In the genomic region with DNA sequence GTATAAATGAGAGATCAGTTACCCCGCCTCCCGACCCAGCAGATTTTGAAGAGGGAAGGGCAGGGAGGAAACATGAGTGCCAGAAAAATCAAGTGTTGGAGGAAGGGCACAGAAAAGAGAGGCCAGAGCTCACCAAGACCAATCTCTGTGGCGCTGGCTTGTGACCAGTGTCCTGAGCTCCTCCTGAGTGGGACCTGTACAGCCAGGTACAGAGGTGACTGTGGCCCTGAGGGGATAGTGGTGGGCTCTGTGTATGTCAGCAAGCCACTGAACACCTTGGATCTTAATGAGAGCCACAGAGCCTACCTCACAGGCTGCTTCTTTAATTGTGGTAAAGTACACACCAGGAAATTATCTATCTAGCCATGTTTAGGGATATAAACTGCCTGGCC, we compare ENCODE assay signal across 17 mouse cellular contexts. TPM values are rescaled to one million over a fixed set of nuclear protein-coding genes. Genes with fewer than 3 reads are reported as not detected.
A peak's percentile ranks its signal among the peaks of the same experiment; 100 is the strongest.
DNase-seq lines count a peak whose midpoint lies in the region; ATAC-seq lines count a peak whose summit lies in the region.
"Had no signal": no experiment of that assay in that cellular context is flagged by ENCODE, and none has a peak within 500 bp of the region (broad histone marks: within the 10 kb centered on the region; RNA-seq: fewer than 3 reads in every experiment).

No protein-coding gene starts in this region.

- peaks cover 6% of the 10 kb centered on the region; the same call in 1 of the 2 replicates for H3K36me3 ChIP-seq in embryonic facial prominence, embryonic 13.5 days
- peaks cover 5% of the 10 kb centered on the region; the same call in 1 of the 2 replicates for H3K36me3 ChIP-seq in embryonic facial prominence, embryonic 10.5 days (replicated peaks)
- no peaks in the 10 kb centered on the region for H3K36me3 ChIP-seq in midbrain, embryonic 12.5 days
- H3K36me3 ChIP-seq in midbrain, embryonic 10.5 days: 0 out of 2 replicates have a peak, but pooled peaks cover 4% of the 10 kb centered on the region
- H3K36me3 ChIP-seq in limb, embryonic 13.5 days: no peaks in the 10 kb centered on the region
- no peaks in the 10 kb centered on the region for H3K36me3 ChIP-seq in neural tube, embryonic 15.5 days

- peaks cover 14% of the 10 kb centered on the region; the same call in 1 of the 2 replicates for H3K9me3 ChIP-seq in embryonic facial prominence, embryonic 13.5 days
- H3K9me3 ChIP-seq in embryonic facial prominence, embryonic 10.5 days: peaks cover 8% of the 10 kb centered on the region; the same call in 1 of the 2 replicates
- 0 out of 2 replicates have a peak, but pooled peaks cover 10% of the 10 kb centered on the region for H3K9me3 ChIP-seq in midbrain, embryonic 12.5 days
- peaks cover 15% of the 10 kb centered on the region for H3K9me3 ChIP-seq in midbrain, embryonic 10.5 days (replicated peaks)
- peaks cover 15% of the 10 kb centered on the region for H3K9me3 ChIP-seq in limb, embryonic 13.5 days
- H3K9me3 ChIP-seq in neural tube, embryonic 15.5 days (replicated peaks): no peaks in the 10 kb centered on the region

- peaks cover 28% of the 10 kb centered on the region for H3K4me1 ChIP-seq in embryonic facial prominence, embryonic 13.5 days
- H3K4me1 ChIP-seq in embryonic facial prominence, embryonic 10.5 days: peaks cover 12% of the 10 kb centered on the region
- peaks cover 19% of the 10 kb centered on the region for H3K4me1 ChIP-seq in midbrain, embryonic 12.5 days
- H3K4me1 ChIP-seq in midbrain, embryonic 10.5 days: peaks cover 14% of the 10 kb centered on the region
- peaks cover 30% of the 10 kb centered on the region for H3K4me1 ChIP-seq in limb, embryonic 13.5 days
- peaks cover 25% of the 10 kb centered on the region for H3K4me1 ChIP-seq in neural tube, embryonic 15.5 days
- H3K4me1 ChIP-seq: heart, embryonic 12.5 days had no signal

- no peaks in the 10 kb centered on the region for H3K27me3 ChIP-seq in embryonic facial prominence, embryonic 13.5 days
- H3K27me3 ChIP-seq in embryonic facial prominence, embryonic 10.5 days (replicated peaks; ENCODE audit: low read depth, poor library complexity, severe bottlenecking): no peaks in the 10 kb centered on the region; the same call in 1 of the 2 replicates
- H3K27me3 ChIP-seq in midbrain, embryonic 12.5 days: no peaks in the 10 kb centered on the region
- H3K27me3 ChIP-seq in midbrain, embryonic 10.5 days (ENCODE audit: low read depth, poor library complexity, severe bottlenecking): peaks cover 37% of the 10 kb centered on the region
- H3K27me3 ChIP-seq in limb, embryonic 13.5 days: no peaks in the 10 kb centered on the region
- H3K27me3 ChIP-seq in neural tube, embryonic 15.5 days (replicated peaks): no peaks in the 10 kb centered on the region
- H3K27me3 ChIP-seq: heart, embryonic 12.5 days; Patski; stomach, embryonic 15.5 days had no signal

- peak overlapping the region; percentile 68; the same call in 1 of the 2 replicates for H3K27ac ChIP-seq in embryonic facial prominence, embryonic 13.5 days
- no peak overlapping the region for H3K27ac ChIP-seq in embryonic facial prominence, embryonic 10.5 days (replicated peaks)
- H3K27ac ChIP-seq in midbrain, embryonic 12.5 days (replicated peaks): peak overlapping the region; percentile 46; the same call in 1 of the 2 replicates
- no peak overlapping the region for H3K27ac ChIP-seq in midbrain, embryonic 10.5 days (replicated peaks)
- peak overlapping the region; percentile 73 for H3K27ac ChIP-seq in limb, embryonic 13.5 days
- peak overlapping the region; percentile 75 for H3K27ac ChIP-seq in neural tube, embryonic 15.5 days (replicated peaks)
- H3K27ac ChIP-seq: macrophage had no signal

- H3K9ac ChIP-seq in embryonic facial prominence, embryonic 13.5 days: no peak overlapping the region
- no peak overlapping the region for H3K9ac ChIP-seq in midbrain, embryonic 12.5 days (replicated peaks)
- no peak overlapping the region for H3K9ac ChIP-seq in limb, embryonic 13.5 days
- no peak overlapping the region for H3K9ac ChIP-seq in neural tube, embryonic 15.5 days (replicated peaks)
- H3K9ac ChIP-seq: heart, embryonic 12.5 days; stomach, embryonic 15.5 days had no signal

- no peak overlapping the region for H3K4me2 ChIP-seq in embryonic facial prominence, embryonic 13.5 days
- H3K4me2 ChIP-seq in midbrain, embryonic 12.5 days (replicated peaks): no peak overlapping the region
- H3K4me2 ChIP-seq in limb, embryonic 13.5 days (replicated peaks): peak overlapping the region; percentile 25
- H3K4me2 ChIP-seq in neural tube, embryonic 15.5 days: no peak overlapping the region
- H3K4me2 ChIP-seq: heart, embryonic 12.5 days; stomach, embryonic 15.5 days had no signal

- no peak for DNase-seq in embryonic facial prominence, embryonic 10.5 days (ENCODE audit: low spot score)
- DNase-seq in midbrain, embryonic 10.5 days (ENCODE audit: low spot score): no peak
- DNase-seq in kidney, adult 18-20 months: no peak
- DNase-seq: cerebellum, adult 11-12 months; gastrocnemius, postnatal 36 days; kidney, adult 8-10 months; layer of hippocampus, postnatal 36 days; thymus, postnatal 25 days had no signal

- no peak for ATAC-seq in embryonic facial prominence, embryonic 13.5 days (ENCODE audit: insufficient number of reproducible peaks, insufficient read depth, low FRiP score, low TSS enrichment, low read depth)
- ATAC-seq in midbrain, embryonic 12.5 days (ENCODE audit: low FRiP score, low read depth): no peak
- ATAC-seq in limb, embryonic 13.5 days (ENCODE audit: low FRiP score, low read depth): 0 out of 2 replicates have a peak, but pooled peaks have one; percentile 21
- ATAC-seq in neural tube, embryonic 15.5 days (ENCODE audit: low FRiP score): peak; percentile 32; the same call in 1 of the 2 replicates
- no peak for ATAC-seq in erythroblast, adult 5-6 weeks (replicated peaks; ENCODE audit: low FRiP score, poor library complexity, severe bottlenecking)
- ATAC-seq: Patski had no signal

- H3K4me3 ChIP-seq in embryonic facial prominence, embryonic 13.5 days: no peak overlapping the region
- H3K4me3 ChIP-seq in embryonic facial prominence, embryonic 10.5 days: no peak overlapping the region
- no peak overlapping the region for H3K4me3 ChIP-seq in midbrain, embryonic 12.5 days
- no peak overlapping the region for H3K4me3 ChIP-seq in midbrain, embryonic 10.5 days
- H3K4me3 ChIP-seq in limb, embryonic 13.5 days: no peak overlapping the region
- H3K4me3 ChIP-seq in neural tube, embryonic 15.5 days (replicated peaks): no peak overlapping the region
- H3K4me3 ChIP-seq: heart, embryonic 12.5 days; stomach, embryonic 15.5 days had no signal

- WGBS in embryonic facial prominence, embryonic 13.5 days: 48% methylated on average over 3 of the region's 3 CpGs
- 67% methylated on average over 3 of the region's 3 CpGs for WGBS in embryonic facial prominence, embryonic 10.5 days
- WGBS in midbrain, embryonic 12.5 days: 51% methylated on average over 3 of the region's 3 CpGs
- 66% methylated on average over 3 of the region's 3 CpGs for WGBS in midbrain, embryonic 10.5 days
- 51% methylated on average over 3 of the region's 3 CpGs for WGBS in limb, embryonic 13.5 days
- WGBS in neural tube, embryonic 15.5 days: 42% methylated on average over 3 of the region's 3 CpGs

RNA-seq across cellular contexts. Expression of gene Traf3ip2, which starts 14.9 kb away (rescaled TPM):
- 15.8 and 18.1 TPM in 2 replicates for polyA plus RNA-seq in embryonic facial prominence, embryonic 13.5 days (2015; fragmentation: Nextera tagmentation; extraction: Ambion mirVana)
- 12.9 and 14.8 TPM in 2 replicates for polyA plus RNA-seq in embryonic facial prominence, embryonic 10.5 days (2016; fragmentation: Nextera tagmentation; extraction: Ambion mirVana)
- 5.4 and 6.1 TPM in 2 replicates for polyA plus RNA-seq in midbrain, embryonic 12.5 days (2016; fragmentation: Nextera tagmentation; extraction: Ambion mirVana)
- polyA plus RNA-seq in midbrain, embryonic 10.5 days (2016; fragmentation: Nextera tagmentation; extraction: Ambion mirVana): 5.5 and 9.5 TPM in 2 replicates
- polyA plus RNA-seq in limb, embryonic 13.5 days (2015; fragmentation: Nextera tagmentation; extraction: Ambion mirVana): 8.5 and 9.0 TPM in 2 replicates
- 3.8 and 9.4 TPM in 2 replicates for polyA plus RNA-seq in neural tube, embryonic 15.5 days (2015; fragmentation: Nextera tagmentation; extraction: Ambion mirVana)
- not detected in 2 replicates for total RNA-seq in erythroblast, adult 5-6 weeks (2015; ENCODE audit: low replicate concordance)
- 0.70 TPM in 1 of 2 replicates, not detected in the other for total RNA-seq in erythroblast, adult 5-6 weeks (2017; ENCODE audit: low replicate concordance)

Comparison
In these comparisons a context has a peak if more than half of its experiments do, and no peak if none do; other contexts are left out.
1. H3K27ac ChIP-seq: peak in embryonic facial prominence, embryonic 13.5 days (single experiment), midbrain, embryonic 12.5 days (single experiment), limb, embryonic 13.5 days (single experiment) and neural tube, embryonic 15.5 days (single experiment); none in embryonic facial prominence, embryonic 10.5 days (single experiment) and midbrain, embryonic 10.5 days (single experiment).
2. ATAC-seq: peak in limb, embryonic 13.5 days (single experiment) and neural tube, embryonic 15.5 days (single experiment); none in embryonic facial prominence, embryonic 13.5 days (single experiment), midbrain, embryonic 12.5 days (single experiment) and erythroblast, adult 5-6 weeks (single experiment).